In the genomic region with DNA sequence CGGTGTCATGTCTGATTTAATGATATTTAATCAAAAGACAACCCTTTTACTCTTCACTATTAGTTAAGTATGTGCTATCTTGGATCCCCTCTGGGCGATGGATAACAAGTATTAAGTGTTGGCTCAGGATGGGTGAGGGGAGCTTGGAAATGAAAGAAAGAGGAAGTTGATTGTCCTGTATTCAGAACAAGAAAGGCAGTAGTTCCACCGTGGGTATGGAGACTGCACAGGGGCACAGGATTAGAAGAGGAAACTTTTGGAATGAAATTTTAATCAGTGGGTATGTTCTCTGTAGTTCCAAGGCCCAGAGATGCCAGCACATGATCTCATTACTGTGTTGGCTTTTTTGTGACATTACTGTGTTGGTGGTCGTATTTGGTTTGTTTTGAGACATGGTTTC, we compare ENCODE assay signal across 26 mouse cellular contexts. TPM values are rescaled to one million over a fixed set of nuclear protein-coding genes. Genes with fewer than 3 reads are reported as not detected.
DNase-seq lines count a peak whose midpoint lies in the region; ATAC-seq and TF ChIP-seq lines count a peak whose summit lies in the region.
"Had no signal": no experiment of that assay in that cellular context is flagged by ENCODE, and none has a peak within 500 bp of the region (broad histone marks: within the 10 kb centered on the region; RNA-seq: fewer than 3 reads in every experiment).

No protein-coding gene starts in this region.

- peak; percentile 11 for DNase-seq in gastrocnemius, adult 2 months
- DNase-seq in gastrocnemius, postnatal 14 days, result no peak
- peak; percentile 39 for DNase-seq in midbrain, embryonic 11.5 days (ENCODE audit: low spot score, missing footprints)
- no peak for DNase-seq in midbrain, embryonic 10.5 days (ENCODE audit: low spot score)
- DNase-seq in splenic B cell, adult 2 months (ENCODE audit: low read depth, low spot score), result peak; percentile 16
- no peak for DNase-seq in right cerebral cortex, adult 18-20 months
- DNase-seq in embryo, embryonic 11 days, result no peak
- DNase-seq: adrenal gland, postnatal 25 days; cerebellum, adult 8-10 months; gastrocnemius, postnatal 36 days; heart, postnatal 10 days; kidney, postnatal 4 days; thymus, postnatal 4 days had no signal

- H3K27me3 ChIP-seq in midbrain, embryonic 11.5 days (ENCODE audit: control insufficient read depth, insufficient read depth, low read length), result no peaks in the 10 kb centered on the region
- no peaks in the 10 kb centered on the region for H3K27me3 ChIP-seq in midbrain, embryonic 10.5 days (ENCODE audit: low read depth, poor library complexity, severe bottlenecking)
- H3K27me3 ChIP-seq in splenic B cell, adult 2 months (ENCODE audit: control insufficient read depth, insufficient read depth, low read length, poor library complexity, severe bottlenecking), result no peaks in the 10 kb centered on the region
- H3K27me3 ChIP-seq: embryonic facial prominence, embryonic 12.5 days; kidney, embryonic 15.5 days; limb, embryonic 13.5 days; midbrain, embryonic 13.5 days had no signal

- H3K27ac ChIP-seq in gastrocnemius, adult 2 months, result peak overlapping the region; percentile 99; the same call in 1 of the 2 replicates
- no peak overlapping the region for H3K27ac ChIP-seq in midbrain, embryonic 11.5 days (ENCODE audit: low read depth, low read length)
- no peak overlapping the region for H3K27ac ChIP-seq in midbrain, embryonic 10.5 days (replicated peaks)

- no peak for ATAC-seq in midbrain, embryonic 11.5 days (ENCODE audit: low FRiP score)
- ATAC-seq in hematopoietic stem cell, adult 5-6 weeks (replicated peaks in 1 of 2; ENCODE audit: insufficient read depth in 1 of 2, low FRiP score in 2 of 2, low TSS enrichment in 1 of 2, low read depth in 1 of 2, poor library complexity in 2 of 2, severe bottlenecking in 2 of 2), result peak; percentile 28 to 34; a peak in 2 of 4 replicates
- ATAC-seq: forebrain, embryonic 14.5 days; hindbrain, embryonic 16.5 days; intestine, postnatal 0 days; midbrain, embryonic 13.5 days had no signal

- H3K9me3 ChIP-seq in midbrain, embryonic 11.5 days (ENCODE audit: control insufficient read depth, low read length), result no peaks in the 10 kb centered on the region
- H3K9me3 ChIP-seq in midbrain, embryonic 10.5 days (replicated peaks), result peaks cover 18% of the 10 kb centered on the region
- H3K9me3 ChIP-seq: embryonic facial prominence, embryonic 12.5 days; midbrain, embryonic 13.5 days had no signal

- no peak overlapping the region for H3K4me2 ChIP-seq in midbrain, embryonic 11.5 days

- no peaks in the 10 kb centered on the region for H3K36me3 ChIP-seq in midbrain, embryonic 11.5 days (ENCODE audit: control insufficient read depth, insufficient read depth, low read length)
- H3K36me3 ChIP-seq in midbrain, embryonic 10.5 days, result peaks cover 14% of the 10 kb centered on the region
- no peaks in the 10 kb centered on the region for H3K36me3 ChIP-seq in splenic B cell, adult 2 months (ENCODE audit: control insufficient read depth, insufficient read depth, low read length, poor library complexity, severe bottlenecking)
- H3K36me3 ChIP-seq: kidney, embryonic 15.5 days; limb, embryonic 13.5 days; midbrain, embryonic 13.5 days had no signal

- H3K9ac ChIP-seq in midbrain, embryonic 11.5 days (ENCODE audit: low read length), result no peak overlapping the region

- H3K4me1 ChIP-seq in midbrain, embryonic 11.5 days (ENCODE audit: control insufficient read depth, insufficient read depth, low read length), result peaks cover 15% of the 10 kb centered on the region
- H3K4me1 ChIP-seq in midbrain, embryonic 10.5 days, result peaks cover 25% of the 10 kb centered on the region

- WGBS in midbrain, embryonic 11.5 days, result 84% methylated on average over 4 of the region's 4 CpGs
- WGBS in midbrain, embryonic 10.5 days, result 81% methylated on average over 4 of the region's 4 CpGs

- no peak overlapping the region for H3K4me3 ChIP-seq in gastrocnemius, adult 2 months
- no peak overlapping the region for H3K4me3 ChIP-seq in midbrain, embryonic 11.5 days (ENCODE audit: low read depth, low read length)
- H3K4me3 ChIP-seq in midbrain, embryonic 10.5 days, result no peak overlapping the region

- intact Hi-C loops in gastrocnemius, adult 2 months (cut with DNase I), result no loop called here
- intact Hi-C loops in gastrocnemius, postnatal 14 days (cut with DNase I; ENCODE audit: low total_unique reads), result no loop called here

- TF ChIP-seq CTCF in gastrocnemius, adult 2 months (IDR thresholded peaks at IDR 0.05), result no peak

RNA-seq across cellular contexts. Expression of a gene that starts 1.0 kb away (rescaled TPM):
- total RNA-seq in gastrocnemius, adult 2 months (2021), result 10 to 100 TPM; 33.4 to 39.8 TPM
- total RNA-seq in gastrocnemius, postnatal 14 days (2021), result 10 to 100 TPM; 36.8 to 39.4 TPM
- polyA plus RNA-seq in midbrain, embryonic 11.5 days (2014; fragmentation: Nextera tagmentation; extraction: Ambion mirVana), result 92.4 and 97.4 TPM in 2 replicates
- polyA plus RNA-seq in midbrain, embryonic 10.5 days (2016; fragmentation: Nextera tagmentation; extraction: Ambion mirVana), result 107 and 114 TPM in 2 replicates
- 57.9 and 64.0 TPM in 2 replicates for total RNA-seq in hematopoietic stem cell, adult 5-6 weeks (2017)

RNA-seq across cellular contexts. Expression of a gene that starts 7.1 kb away (rescaled TPM):
- total RNA-seq in gastrocnemius, adult 2 months (2021), result not detected
- not detected for total RNA-seq in gastrocnemius, postnatal 14 days (2021)
- not detected in 2 replicates for polyA plus RNA-seq in midbrain, embryonic 11.5 days (2014; fragmentation: Nextera tagmentation; extraction: Ambion mirVana)
- 0.22 TPM in 1 of 2 replicates, not detected in the other for polyA plus RNA-seq in midbrain, embryonic 10.5 days (2016; fragmentation: Nextera tagmentation; extraction: Ambion mirVana)
- total RNA-seq in hematopoietic stem cell, adult 5-6 weeks (2017), result not detected in 2 replicates
- total RNA-seq: adrenal gland, postnatal 25 days; common myeloid progenitor, adult 5-6 weeks; gastrocnemius, postnatal 36 days; heart, postnatal 10 days; layer of hippocampus, postnatal 10 days; left cerebral cortex, postnatal 14 days had no signal
- polyA plus RNA-seq: embryonic facial prominence, embryonic 12.5 days; forebrain, embryonic 14.5 days; hindbrain, embryonic 16.5 days; intestine, postnatal 0 days; limb, embryonic 13.5 days; midbrain, embryonic 13.5 days; neural tube, embryonic 14.5 days had no signal

RNA-seq across cellular contexts. Expression of a gene that starts 35.6 kb away (rescaled TPM):
- total RNA-seq in gastrocnemius, adult 2 months (2021), result under 1 TPM in 1 of 2 experiments, not detected in 1; 0.10 TPM
- total RNA-seq in gastrocnemius, postnatal 14 days (2021), result under 1 TPM in 1 of 2 experiments, not detected in 1; 0.04 TPM
- 0.10 TPM in 1 of 2 replicates, not detected in the other for polyA plus RNA-seq in midbrain, embryonic 11.5 days (2014; fragmentation: Nextera tagmentation; extraction: Ambion mirVana)
- 0.11 and 0.26 TPM in 2 replicates for polyA plus RNA-seq in midbrain, embryonic 10.5 days (2016; fragmentation: Nextera tagmentation; extraction: Ambion mirVana)
- total RNA-seq in hematopoietic stem cell, adult 5-6 weeks (2017), result 2.8 and 4.5 TPM in 2 replicates
- total RNA-seq: adrenal gland, postnatal 25 days; gastrocnemius, postnatal 36 days had no signal
- polyA plus RNA-seq: erythroblast, embryonic 14.5 days had no signal

RNA-seq across cellular contexts. Expression of a gene that starts 57.0 kb away (rescaled TPM):
- total RNA-seq in gastrocnemius, adult 2 months (2021), result 10 to 100 TPM; 26.9 to 29.2 TPM
- total RNA-seq in gastrocnemius, postnatal 14 days (2021), result 10 to 100 TPM; 25.3 to 29.0 TPM
- 130 and 139 TPM in 2 replicates for polyA plus RNA-seq in midbrain, embryonic 11.5 days (2014; fragmentation: Nextera tagmentation; extraction: Ambion mirVana)
- polyA plus RNA-seq in midbrain, embryonic 10.5 days (2016; fragmentation: Nextera tagmentation; extraction: Ambion mirVana), result 115 and 130 TPM in 2 replicates
- 100 and 102 TPM in 2 replicates for total RNA-seq in hematopoietic stem cell, adult 5-6 weeks (2017)

Comparison
In these comparisons a context has a peak if more than half of its experiments do, and no peak if none do; other contexts are left out.
1. DNase-seq: peak in gastrocnemius, adult 2 months (single experiment), midbrain, embryonic 11.5 days (single experiment) and splenic B cell, adult 2 months (single experiment); none in gastrocnemius, postnatal 14 days (single experiment), midbrain, embryonic 10.5 days (single experiment), right cerebral cortex, adult 18-20 months (single experiment) and embryo, embryonic 11 days (single experiment).